Mouse (Mus musculus): ENCODE data around the gene 6430628N08Rik. TPM values are rescaled to one million over a fixed set of nuclear protein-coding genes. Genes with fewer than 3 reads are reported as not detected.

Gene 6430628N08Rik
- polyA plus RNA-seq, 1 experiment from 2014 or later: not detected

- Histone ChIP-seq H3K4me3 (ENCODE audit: low read depth, low read length) (no peak overlapping the region), H3K9me3 (replicated peaks; ENCODE audit: control insufficient read depth, low read length) (no peaks in the 10 kb centered on the region), H3K9ac (replicated peaks; ENCODE audit: low read length) (no peak overlapping the region), H3K36me3 (replicated peaks; ENCODE audit: control insufficient read depth, insufficient read depth, low read depth, low read length) (no peaks in the 10 kb centered on the region), H3K4me1 (ENCODE audit: control insufficient read depth, insufficient read depth, low read length) (no peaks in the 10 kb centered on the region), H3K27ac (replicated peaks; ENCODE audit: low read depth, low read length) (no peak overlapping the region), H3K27me3 (ENCODE audit: control insufficient read depth, insufficient read depth, low read length) (no peaks in the 10 kb centered on the region), H3K4me2 (ENCODE audit: low read depth, low read length) (no peak overlapping the region)
- DNase-seq (ENCODE audit: low spot score) (no peak), ATAC-seq (replicated peaks; ENCODE audit: insufficient number of reproducible peaks, low FRiP score, low TSS enrichment, low read depth) (no peak)
- WGBS: 69% methylated on average over 6 of the region's 6 CpGs
Observed at GRCm38 (mm10) chr4:115851569-115851968, 38.9 kb upstream of the 6430628N08Rik start.

GRCm38 (mm10) chr4:115855100-115855499 is 35.4 kb upstream of the 6430628N08Rik start:
- ATAC-seq (replicated peaks; ENCODE audit: insufficient number of reproducible peaks, low FRiP score, low TSS enrichment, low read depth) (no peak), DNase-seq (ENCODE audit: low spot score) (no peak)
- no peak overlapping the region for H3K27ac ChIP-seq (replicated peaks; ENCODE audit: low read depth, low read length)
- H3K9me3 ChIP-seq (replicated peaks; ENCODE audit: control insufficient read depth, low read length): no peaks in the 10 kb centered on the region
- H3K36me3 ChIP-seq (replicated peaks; ENCODE audit: control insufficient read depth, insufficient read depth, low read depth, low read length): no peaks in the 10 kb centered on the region
- no peak overlapping the region for H3K9ac ChIP-seq (replicated peaks; ENCODE audit: low read length)
- no peaks in the 10 kb centered on the region for H3K4me1 ChIP-seq (ENCODE audit: control insufficient read depth, insufficient read depth, low read length)
- WGBS: 49% methylated on average over 6 of the region's 6 CpGs
- no peak overlapping the region for H3K4me2 ChIP-seq (ENCODE audit: low read depth, low read length)
- no peaks in the 10 kb centered on the region for H3K27me3 ChIP-seq (ENCODE audit: control insufficient read depth, insufficient read depth, low read length)
- no peak overlapping the region for H3K4me3 ChIP-seq (ENCODE audit: low read depth, low read length)

- H3K4me3 ChIP-seq (ENCODE audit: low read depth, low read length): no peak overlapping the region
- H3K9ac ChIP-seq (replicated peaks; ENCODE audit: low read length): no peak overlapping the region
- no peaks in the 10 kb centered on the region for H3K27me3 ChIP-seq (ENCODE audit: control insufficient read depth, insufficient read depth, low read length)
- WGBS: 76% methylated on average over 4 of the region's 4 CpGs
- no peaks in the 10 kb centered on the region for H3K4me1 ChIP-seq (ENCODE audit: control insufficient read depth, insufficient read depth, low read length)
- H3K36me3 ChIP-seq (replicated peaks; ENCODE audit: control insufficient read depth, insufficient read depth, low read depth, low read length): no peaks in the 10 kb centered on the region
- DNase-seq (ENCODE audit: low spot score) (no peak), ATAC-seq (replicated peaks; ENCODE audit: insufficient number of reproducible peaks, low FRiP score, low TSS enrichment, low read depth) (no peak)
- no peak overlapping the region for H3K27ac ChIP-seq (replicated peaks; ENCODE audit: low read depth, low read length)
- H3K9me3 ChIP-seq (replicated peaks; ENCODE audit: control insufficient read depth, low read length): no peaks in the 10 kb centered on the region
- no peak overlapping the region for H3K4me2 ChIP-seq (ENCODE audit: low read depth, low read length)
Observed at GRCm38 (mm10) chr4:115855609-115856008, 34.9 kb upstream of the 6430628N08Rik start.

- Histone ChIP-seq H3K27me3 (ENCODE audit: control insufficient read depth, insufficient read depth, low read length) (no peaks in the 10 kb centered on the region), H3K4me1 (ENCODE audit: control insufficient read depth, insufficient read depth, low read length) (no peaks in the 10 kb centered on the region), H3K4me2 (ENCODE audit: low read depth, low read length) (no peak overlapping the region), H3K9ac (replicated peaks; ENCODE audit: low read length) (no peak overlapping the region), H3K9me3 (replicated peaks; ENCODE audit: control insufficient read depth, low read length) (no peaks in the 10 kb centered on the region), H3K36me3 (replicated peaks; ENCODE audit: control insufficient read depth, insufficient read depth, low read depth, low read length) (no peaks in the 10 kb centered on the region), H3K27ac (replicated peaks; ENCODE audit: low read depth, low read length) (no peak overlapping the region), H3K4me3 (ENCODE audit: low read depth, low read length) (no peak overlapping the region)
- 56% methylated on average over 4 of the region's 4 CpGs for WGBS
- DNase-seq (ENCODE audit: low spot score) (no peak), ATAC-seq (replicated peaks; ENCODE audit: insufficient number of reproducible peaks, low FRiP score, low TSS enrichment, low read depth) (no peak)
Observed at GRCm38 (mm10) chr4:115856282-115856681, 34.2 kb upstream of the 6430628N08Rik start.

GRCm38 (mm10) chr4:115857293-115857883 is 33.1 kb upstream of the 6430628N08Rik start:
- 81% methylated on average over 9 of the region's 9 CpGs for WGBS
- H3K27ac ChIP-seq (replicated peaks; ENCODE audit: low read depth, low read length): no peak overlapping the region
- no peak for ATAC-seq (replicated peaks; ENCODE audit: insufficient number of reproducible peaks, low FRiP score, low TSS enrichment, low read depth)

GRCm38 (mm10) chr4:115863352-115863751 is 27.1 kb upstream of the 6430628N08Rik start:
- ATAC-seq (replicated peaks; ENCODE audit: insufficient number of reproducible peaks, low FRiP score, low TSS enrichment, low read depth) (no peak), DNase-seq (ENCODE audit: low spot score) (no peak)
- Histone ChIP-seq H3K27me3 (ENCODE audit: control insufficient read depth, insufficient read depth, low read length) (no peaks in the 10 kb centered on the region), H3K9me3 (replicated peaks; ENCODE audit: control insufficient read depth, low read length) (no peaks in the 10 kb centered on the region), H3K4me2 (ENCODE audit: low read depth, low read length) (no peak overlapping the region), H3K4me3 (ENCODE audit: low read depth, low read length) (no peak overlapping the region), H3K27ac (replicated peaks; ENCODE audit: low read depth, low read length) (no peak overlapping the region), H3K9ac (replicated peaks; ENCODE audit: low read length) (no peak overlapping the region), H3K4me1 (ENCODE audit: control insufficient read depth, insufficient read depth, low read length) (no peaks in the 10 kb centered on the region), H3K36me3 (replicated peaks; ENCODE audit: control insufficient read depth, insufficient read depth, low read depth, low read length) (no peaks in the 10 kb centered on the region)
- WGBS: 67% methylated on average over 7 of the region's 7 CpGs

More at GRCm38 (mm10) chr4:115857293-115857883, 33.1 kb upstream of the 6430628N08Rik start:
- no peak for DNase-seq (ENCODE audit: low spot score)
- no peak overlapping the region for H3K4me2 ChIP-seq (ENCODE audit: low read depth, low read length)
- H3K4me1 ChIP-seq (ENCODE audit: control insufficient read depth, insufficient read depth, low read length): no peaks in the 10 kb centered on the region
- no peaks in the 10 kb centered on the region for H3K36me3 ChIP-seq (replicated peaks; ENCODE audit: control insufficient read depth, insufficient read depth, low read depth, low read length)
- no peak overlapping the region for H3K4me3 ChIP-seq (ENCODE audit: low read depth, low read length)
- H3K27me3 ChIP-seq (ENCODE audit: control insufficient read depth, insufficient read depth, low read length): no peaks in the 10 kb centered on the region
- H3K9me3 ChIP-seq (replicated peaks; ENCODE audit: control insufficient read depth, low read length): no peaks in the 10 kb centered on the region
- no peak overlapping the region for H3K9ac ChIP-seq (replicated peaks; ENCODE audit: low read length)

GRCm38 (mm10) chr4:115863880-115864279 is 26.6 kb upstream of the 6430628N08Rik start:
- Histone ChIP-seq H3K36me3 (replicated peaks; ENCODE audit: control insufficient read depth, insufficient read depth, low read depth, low read length) (no peaks in the 10 kb centered on the region), H3K9ac (replicated peaks; ENCODE audit: low read length) (no peak overlapping the region), H3K27ac (replicated peaks; ENCODE audit: low read depth, low read length) (no peak overlapping the region), H3K4me2 (ENCODE audit: low read depth, low read length) (no peak overlapping the region), H3K4me3 (ENCODE audit: low read depth, low read length) (no peak overlapping the region), H3K4me1 (ENCODE audit: control insufficient read depth, insufficient read depth, low read length) (no peaks in the 10 kb centered on the region), H3K9me3 (replicated peaks; ENCODE audit: control insufficient read depth, low read length) (no peaks in the 10 kb centered on the region), H3K27me3 (ENCODE audit: control insufficient read depth, insufficient read depth, low read length) (no peaks in the 10 kb centered on the region)
- WGBS: 40% methylated on average over 10 of the region's 10 CpGs
- no peak for ATAC-seq (replicated peaks; ENCODE audit: insufficient number of reproducible peaks, low FRiP score, low TSS enrichment, low read depth)
- DNase-seq (ENCODE audit: low spot score): peak; percentile 48

GRCm38 (mm10) chr4:115869512-115870210 is 20.8 kb upstream of the 6430628N08Rik start:
- no peaks in the 10 kb centered on the region for H3K9me3 ChIP-seq (replicated peaks; ENCODE audit: control insufficient read depth, low read length)
- no peaks in the 10 kb centered on the region for H3K27me3 ChIP-seq (ENCODE audit: control insufficient read depth, insufficient read depth, low read length)
- no peak overlapping the region for H3K9ac ChIP-seq (replicated peaks; ENCODE audit: low read length)
- no peaks in the 10 kb centered on the region; the same call in 1 of the 2 replicates for H3K36me3 ChIP-seq (replicated peaks; ENCODE audit: control insufficient read depth, insufficient read depth, low read depth, low read length)
- no peak overlapping the region for H3K4me2 ChIP-seq (ENCODE audit: low read depth, low read length)
- H3K27ac ChIP-seq (replicated peaks; ENCODE audit: low read depth, low read length): no peak overlapping the region
- ATAC-seq (replicated peaks; ENCODE audit: insufficient number of reproducible peaks, low FRiP score, low TSS enrichment, low read depth) (no peak), DNase-seq (ENCODE audit: low spot score) (peak; percentile 30)
- H3K4me1 ChIP-seq (ENCODE audit: control insufficient read depth, insufficient read depth, low read length): no peaks in the 10 kb centered on the region; the same call in 1 of the 2 replicates
- no peak overlapping the region for H3K4me3 ChIP-seq (ENCODE audit: low read depth, low read length)
- WGBS: 18% methylated on average over 16 of the region's 16 CpGs
